Mouse (Mus musculus): Measurements from ENCODE around the gene Ins2.

Ins2 gene

GRCm38 (mm10) chr7:142663931-142664421 lies 79.2 kb downstream of the Ins2 start:
- no peak for DNase-seq (ENCODE audit: low spot score)

GRCm38 (mm10) chr7:142663151-142663550 lies 80.0 kb downstream of the Ins2 start:
- no peak for DNase-seq (ENCODE audit: low spot score)

GRCm38 (mm10) chr7:142661811-142662210 lies 81.4 kb downstream of the Ins2 start:
- DNase-seq (ENCODE audit: low spot score) = no peak

GRCm38 (mm10) chr7:142661046-142661445 lies 82.1 kb downstream of the Ins2 start:
- no peak for DNase-seq (ENCODE audit: low spot score)

- DNase-seq (ENCODE audit: low spot score) = no peak
Observed at GRCm38 (mm10) chr7:142660651-142660945, 82.6 kb downstream of the Ins2 start.

- DNase-seq (ENCODE audit: low spot score) = no peak
Observed at GRCm38 (mm10) chr7:142659767-142660650, 83.2 kb downstream of the Ins2 start.

GRCm38 (mm10) chr7:142659181-142659681 lies 84.0 kb downstream of the Ins2 start:
- DNase-seq (ENCODE audit: low spot score) = no peak

- DNase-seq (ENCODE audit: low spot score) = no peak
Observed at GRCm38 (mm10) chr7:142658681-142659180, 84.5 kb downstream of the Ins2 start.

- DNase-seq (ENCODE audit: low spot score) = no peak
Observed at GRCm38 (mm10) chr7:142657821-142658614, 85.2 kb downstream of the Ins2 start.

GRCm38 (mm10) chr7:142657341-142657791 lies 85.8 kb downstream of the Ins2 start:
- no peak for DNase-seq (ENCODE audit: low spot score)

- DNase-seq (ENCODE audit: low spot score) = no peak
Observed at GRCm38 (mm10) chr7:142656055-142656454, 87.1 kb downstream of the Ins2 start.

GRCm38 (mm10) chr7:142655633-142656032 lies 87.5 kb downstream of the Ins2 start:
- no peak for DNase-seq (ENCODE audit: low spot score)

GRCm38 (mm10) chr7:142653726-142654125 lies 89.5 kb downstream of the Ins2 start:
- no peak for DNase-seq (ENCODE audit: low spot score)

GRCm38 (mm10) chr7:142646676-142647075 lies 96.5 kb downstream of the Ins2 start:
- no peak for DNase-seq (ENCODE audit: low spot score)

- no peak for DNase-seq (ENCODE audit: low spot score)
Observed at GRCm38 (mm10) chr7:142645045-142645444, 98.1 kb downstream of the Ins2 start.

- no peak for DNase-seq (ENCODE audit: low spot score)
Observed at GRCm38 (mm10) chr7:142636178-142636577, 107.0 kb downstream of the Ins2 start.

GRCm38 (mm10) chr7:142630691-142631090 lies 112.5 kb downstream of the Ins2 start:
- no peak for DNase-seq (ENCODE audit: low spot score)

- DNase-seq (ENCODE audit: low spot score) = no peak
Observed at GRCm38 (mm10) chr7:142629806-142630205, 113.4 kb downstream of the Ins2 start.

Data from testis, postnatal 14 days (tissue).